ENCODE assay signal across 8 mouse cellular contexts in genomic region chr2:34982096-34982724, GRCm38 (mm10). TPM values are rescaled to one million over a fixed set of nuclear protein-coding genes. Genes with fewer than 3 reads are reported as not detected.
A peak's percentile ranks its signal among the peaks of the same experiment; 100 is the strongest.
DNase-seq lines count a peak whose midpoint lies in the region; ATAC-seq lines count a peak whose summit lies in the region.
"Had no signal": no experiment of that assay in that cellular context is flagged by ENCODE, and none has a peak within 500 bp of the region (broad histone marks: within the 10 kb centered on the region; RNA-seq: fewer than 3 reads in every experiment).

No protein-coding gene starts in this region.

- intact Hi-C loops in left cerebral cortex, postnatal 4 days (cut with DNase I), result no loop called here
- intact Hi-C loops in heart, postnatal 36 days (cut with DNase I), result loop anchor here (5.0 kb wide), 1 partner anchor 125 kb away; the partner anchor contains the start of gene Cntrl

- no peak overlapping the region for H3K4me2 ChIP-seq in kidney, embryonic 16.5 days (replicated peaks; ENCODE audit: low read depth, low read length)
- H3K4me2 ChIP-seq in embryonic facial prominence, embryonic 13.5 days, result no peak overlapping the region

- peak overlapping the region; percentile 88 for H3K27ac ChIP-seq in kidney, embryonic 16.5 days (ENCODE audit: low read length)
- H3K27ac ChIP-seq in embryonic facial prominence, embryonic 13.5 days, result peak overlapping the region; percentile 63

- H3K4me1 ChIP-seq in kidney, embryonic 16.5 days (ENCODE audit: insufficient read depth, low read length), result peaks cover 22% of the 10 kb centered on the region; the same call in 1 of the 2 replicates
- peaks cover 33% of the 10 kb centered on the region for H3K4me1 ChIP-seq in embryonic facial prominence, embryonic 13.5 days

- H3K9me3 ChIP-seq in kidney, embryonic 16.5 days (ENCODE audit: low read length), result no peaks in the 10 kb centered on the region
- no peaks in the 10 kb centered on the region for H3K9me3 ChIP-seq in embryonic facial prominence, embryonic 13.5 days

- ATAC-seq in kidney, embryonic 16.5 days (ENCODE audit: low FRiP score, low TSS enrichment), result no peak
- 0 out of 2 replicates have a peak, but pooled peaks have one; percentile 62 for ATAC-seq in embryonic facial prominence, embryonic 13.5 days (ENCODE audit: insufficient number of reproducible peaks, insufficient read depth, low FRiP score, low TSS enrichment, low read depth)
- ATAC-seq in megakaryocyte progenitor cell, adult 5-6 weeks (replicated peaks; ENCODE audit: poor library complexity), result no peak

- peak overlapping the region; percentile 17; the same call in 1 of the 2 replicates for H3K9ac ChIP-seq in kidney, embryonic 16.5 days (replicated peaks; ENCODE audit: low read length)
- H3K9ac ChIP-seq in embryonic facial prominence, embryonic 13.5 days, result no peak overlapping the region

- 59% methylated on average over 14 of the region's 14 CpGs for WGBS in kidney, embryonic 16.5 days
- WGBS in embryonic facial prominence, embryonic 13.5 days, result 43% methylated on average over 14 of the region's 14 CpGs

- H3K36me3 ChIP-seq in kidney, embryonic 16.5 days (ENCODE audit: insufficient read depth, low read length), result no peaks in the 10 kb centered on the region
- H3K36me3 ChIP-seq in embryonic facial prominence, embryonic 13.5 days, result no peaks in the 10 kb centered on the region

- H3K27me3 ChIP-seq in kidney, embryonic 16.5 days (ENCODE audit: insufficient read depth, low read length), result no peaks in the 10 kb centered on the region
- no peaks in the 10 kb centered on the region for H3K27me3 ChIP-seq in embryonic facial prominence, embryonic 13.5 days

- DNase-seq in kidney, postnatal 25 days, result no peak
- DNase-seq in Muller cell, postnatal 12 days (ENCODE audit: inconsistent ontology term), result peak; percentile 71
- DNase-seq in left cerebral cortex, postnatal 4 days, result peak; percentile 49
- DNase-seq in heart, postnatal 36 days, result no peak
- DNase-seq: kidney, adult 18-20 months had no signal

- no peak overlapping the region for H3K4me3 ChIP-seq in kidney, embryonic 16.5 days (ENCODE audit: low read length)
- H3K4me3 ChIP-seq in embryonic facial prominence, embryonic 13.5 days, result no peak overlapping the region

RNA-seq across cellular contexts. Expression of gene Traf1, which starts 20.6 kb away (rescaled TPM):
- polyA plus RNA-seq in kidney, embryonic 16.5 days (2015; fragmentation: Nextera tagmentation; extraction: Ambion mirVana), result 30.3 and 33.2 TPM in 2 replicates
- polyA plus RNA-seq in embryonic facial prominence, embryonic 13.5 days (2015; fragmentation: Nextera tagmentation; extraction: Ambion mirVana), result 2.4 and 4.3 TPM in 2 replicates
- total RNA-seq in left cerebral cortex, postnatal 4 days (2021), result 1 to 10 TPM; 1.1 to 2.6 TPM
- total RNA-seq in megakaryocyte progenitor cell, adult 5-6 weeks (2015), result 1.3 and 1.4 TPM in 2 replicates
- total RNA-seq in megakaryocyte progenitor cell, adult 5-6 weeks (2017), result 0.61 TPM in 1 of 2 replicates, not detected in the other
- 1 to 10 TPM in 1 of 2 experiments, under 1 TPM in 1; 1.00 to 1.8 TPM for total RNA-seq in heart, postnatal 36 days (2021)

Comparison
In these comparisons a context has a peak if more than half of its experiments do, and no peak if none do; other contexts are left out.
1. DNase-seq: peak in Muller cell, postnatal 12 days (single experiment) and left cerebral cortex, postnatal 4 days (single experiment); none in kidney, postnatal 25 days (0 of 2) and heart, postnatal 36 days (0 of 2).